Mouse (Mus musculus) heart, embryonic 12.5 days (tissue): Measurements from ENCODE around the gene Klrk1. TPM values are rescaled to one million over a fixed set of nuclear protein-coding genes. Genes with fewer than 3 reads are reported as not detected.

Experiments used
- ATAC-seq: fragments of 200-750 bp; cut with Nextera tagmentation; 2 replicates; pipeline ENCODE4 v1.8.0; 2017; ENCODE audit warnings: moderate TSS enrichment, moderate library complexity; ENCODE audit not compliant: insufficient number of reproducible peaks, low FRiP score
- H3K27ac ChIP-seq: fragments of 300-500 bp; sonication (generic); 2 replicates; pipeline ENCODE4 v1.5.1; 2016; ENCODE audit warnings: mild to moderate bottlenecking, moderate library complexity; ENCODE audit not compliant: poor library complexity, severe bottlenecking
- H3K27me3 ChIP-seq: fragments of 300-500 bp; sonication (generic); replicated peaks from 2 replicates; pipeline ENCODE4 v1.6.1; 2016; ENCODE audit warnings: mild to moderate bottlenecking, moderate library complexity
- H3K36me3 ChIP-seq: fragments of 300-500 bp; sonication (generic); 2 replicates; pipeline ENCODE4 v1.6.1; 2016; ENCODE audit warnings: mild to moderate bottlenecking, moderate library complexity
- H3K4me1 ChIP-seq: fragments of 300-500 bp; sonication (generic); replicated peaks from 2 replicates; pipeline ENCODE4 v1.6.1; 2016; ENCODE audit warnings: mild to moderate bottlenecking
- H3K4me2 ChIP-seq: fragments of 300-500 bp; sonication (generic); 2 replicates; pipeline ENCODE4 v1.6.1; 2016; ENCODE audit warnings: mild to moderate bottlenecking, moderate library complexity
- H3K4me3 ChIP-seq: fragments of 300-500 bp; sonication (generic); 2 replicates; pipeline ENCODE4 v1.5.1; 2016; ENCODE audit warnings: mild to moderate bottlenecking
- H3K9ac ChIP-seq: fragments of 300-500 bp; sonication (generic); 2 replicates; pipeline ENCODE4 v1.6.1; 2016; ENCODE audit warnings: mild to moderate bottlenecking, moderate library complexity
- H3K9me3 ChIP-seq: fragments of 300-500 bp; sonication (generic); replicated peaks from 2 replicates; pipeline ENCODE4 v1.6.1; 2016; ENCODE audit warnings: mild to moderate bottlenecking, moderate library complexity
- WGBS: fragments of 180-500 bp; shearing (Covaris S2); methylation state at CpG from one replicate; pipeline ENCODE4 v1.1.7; 2016; 5-methylcytosine and 5-hydroxymethylcytosine counted together
- polyA plus RNA-seq: library from polyadenylated mRNA; unstranded; fragments of >200 nt; fragmentation: Nextera tagmentation; extraction: Ambion mirVana; gene quantifications from 2 replicates; pipeline ENCODE4 v1.2.1, GENCODE M21; 2016

The Klrk1 gene
- polyA plus RNA-seq, 1 experiment from 2014 or later: not detected

GRCm38 (mm10) chr6:129575315-129575714 is 48.3 kb downstream of the Klrk1 start:
- Histone ChIP-seq H3K27me3 (no peaks in the 10 kb centered on the region), H3K4me2 (no peak overlapping the region), H3K36me3 (no peaks in the 10 kb centered on the region), H3K4me3 (no peak overlapping the region), H3K27ac (no peak overlapping the region), H3K4me1 (no peaks in the 10 kb centered on the region), H3K9me3 (no peaks in the 10 kb centered on the region), H3K9ac (no peak overlapping the region)
- no peak for ATAC-seq
- WGBS: 18% methylated on average over 2 of the region's 2 CpGs

- no peak for ATAC-seq
- Histone ChIP-seq H3K4me2 (no peak overlapping the region), H3K27me3 (0 out of 2 replicates have a peak, but pooled peaks cover 6% of the 10 kb centered on the region), H3K9ac (no peak overlapping the region), H3K9me3 (no peaks in the 10 kb centered on the region), H3K4me3 (no peak overlapping the region), H3K36me3 (no peaks in the 10 kb centered on the region), H3K27ac (no peak overlapping the region), H3K4me1 (no peaks in the 10 kb centered on the region)
- WGBS: 72% methylated on average over 2 of the region's 2 CpGs
Observed at GRCm38 (mm10) chr6:129565257-129565656, 58.4 kb downstream of the Klrk1 start.

Other genes starting within 250 kb of the Klrk1 start
- 0.33 and 0.64 TPM in 2 replicates for gene Clec12b, start 238.0 kb downstream of the Klrk1 start, polyA plus RNA-seq
- 6.6 and 7.4 TPM in 2 replicates for gene Clec1b, start 226.6 kb downstream of the Klrk1 start, polyA plus RNA-seq
- 0.10 and 0.27 TPM in 2 replicates for gene Clec9a, start 215.0 kb downstream of the Klrk1 start, polyA plus RNA-seq
- 0.91 and 1.2 TPM in 2 replicates for gene Clec1a, start 171.9 kb downstream of the Klrk1 start, polyA plus RNA-seq
- 0.42 and 0.46 TPM in 2 replicates for gene Olr1, start 116.7 kb downstream of the Klrk1 start, polyA plus RNA-seq
- gene Tmem52b, start 111.3 kb downstream of the Klrk1 start, polyA plus RNA-seq: not detected in 2 replicates
- gene Gabarapl1, start 90.7 kb downstream of the Klrk1 start, polyA plus RNA-seq: 44.3 and 44.4 TPM in 2 replicates
- not detected in 2 replicates for gene Klre1, start 46.0 kb downstream of the Klrk1 start, polyA plus RNA-seq
- gene Klrd1, start 32.1 kb downstream of the Klrk1 start, polyA plus RNA-seq: 0.23 TPM in 1 of 2 replicates, not detected in the other
- not detected in 2 replicates for gene Klrc3, start 19.5 kb upstream of the Klrk1 start, polyA plus RNA-seq
- not detected in 2 replicates for gene Klrc2, start 36.8 kb upstream of the Klrk1 start, polyA plus RNA-seq
- gene Klrc1, start 55.1 kb upstream of the Klrk1 start, polyA plus RNA-seq: not detected in 2 replicates
- gene Klri1, start 93.3 kb upstream of the Klrk1 start, polyA plus RNA-seq: not detected in 2 replicates
- gene Klri2, start 116.6 kb upstream of the Klrk1 start, polyA plus RNA-seq: not detected in 2 replicates
- gene Gm156, start 160.4 kb upstream of the Klrk1 start, polyA plus RNA-seq: not detected in 2 replicates
- gene Gm17631, start 238.8 kb upstream of the Klrk1 start, polyA plus RNA-seq: not detected in 2 replicates